Mouse (Mus musculus): Measurements from ENCODE around the gene Nipa1. TPM values are rescaled to one million over a fixed set of nuclear protein-coding genes. Genes with fewer than 3 reads are reported as not detected.
"Not testable (repeated sequence)": the region's sequence is repeated elsewhere in the genome, so short reads cannot be mapped to it uniquely, and the experiment has no call there.

Gene Nipa1
- 10 to 100 TPM; 63.2 to 75.9 (median 64.6) TPM for total RNA-seq (2022)

DNA sequence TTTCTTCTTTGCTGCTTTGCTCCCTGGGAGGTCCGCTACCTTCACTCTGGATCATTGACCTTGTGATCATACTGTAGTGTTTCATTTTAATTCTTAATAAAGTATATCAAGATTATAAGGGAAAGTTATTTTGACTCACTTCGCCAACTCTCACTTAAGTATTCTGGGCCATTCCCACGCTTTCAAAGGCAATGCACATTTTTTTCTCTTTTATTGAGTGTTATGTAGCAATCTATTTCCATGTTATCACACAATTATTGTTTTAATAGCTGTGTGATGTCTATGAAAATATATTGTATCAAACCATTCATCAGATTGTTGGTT is at the start of gene Nipa1:
Gene Nipa1 (minus strand): TSS at position 25 of the 324 bp plus-strand sequence.
- DNase-seq (ENCODE audit: low spot score in 2 of 2), result no peak

- no peak for DNase-seq (ENCODE audit: low spot score in 2 of 2)
Measured at GRCm38 (mm10) chr7:56066634-56067033, 46.9 kb upstream of the Nipa1 start.

DNA sequence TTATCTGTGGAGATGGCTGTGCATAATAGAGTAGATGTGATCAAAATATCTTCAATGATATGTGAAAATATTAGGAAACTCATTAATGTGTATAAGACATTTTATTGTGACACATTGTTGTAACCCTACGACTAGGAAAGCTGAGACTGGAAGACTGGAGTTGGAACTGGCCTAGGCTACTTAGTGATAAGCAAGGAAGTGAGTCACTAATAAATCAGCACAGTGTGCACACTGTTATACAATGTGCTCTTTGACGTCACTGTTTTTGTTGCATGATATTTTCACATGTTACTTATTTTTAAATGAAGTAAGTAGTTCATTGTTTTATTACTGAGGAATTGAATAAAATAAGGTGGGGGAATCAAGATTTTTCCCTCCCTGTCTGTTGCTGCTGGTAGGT is 46.4 kb upstream of the Nipa1 start:
- no peak for DNase-seq (ENCODE audit: low spot score in 2 of 2)

DNA sequence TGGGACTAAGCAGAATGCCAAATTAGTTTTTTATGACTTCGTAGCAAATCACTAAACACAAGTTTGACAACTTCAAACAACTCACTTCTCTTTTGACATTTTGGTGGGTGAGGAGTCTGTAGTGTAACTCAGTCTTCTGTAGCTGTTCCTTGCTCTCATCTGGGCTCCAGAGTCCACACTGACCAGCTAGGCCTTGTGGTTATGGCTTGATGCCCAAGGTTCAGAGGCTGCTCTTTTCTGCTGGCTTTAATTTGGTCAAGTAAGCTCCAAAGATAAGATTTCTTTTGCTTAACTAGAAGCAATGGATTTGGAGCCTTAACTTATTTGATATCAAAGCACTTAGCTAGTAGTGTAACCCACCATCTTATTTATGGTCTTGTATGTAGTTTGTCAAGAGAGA is 45.1 kb upstream of the Nipa1 start:
- DNase-seq (ENCODE audit: low spot score in 2 of 2), result no peak

DNA sequence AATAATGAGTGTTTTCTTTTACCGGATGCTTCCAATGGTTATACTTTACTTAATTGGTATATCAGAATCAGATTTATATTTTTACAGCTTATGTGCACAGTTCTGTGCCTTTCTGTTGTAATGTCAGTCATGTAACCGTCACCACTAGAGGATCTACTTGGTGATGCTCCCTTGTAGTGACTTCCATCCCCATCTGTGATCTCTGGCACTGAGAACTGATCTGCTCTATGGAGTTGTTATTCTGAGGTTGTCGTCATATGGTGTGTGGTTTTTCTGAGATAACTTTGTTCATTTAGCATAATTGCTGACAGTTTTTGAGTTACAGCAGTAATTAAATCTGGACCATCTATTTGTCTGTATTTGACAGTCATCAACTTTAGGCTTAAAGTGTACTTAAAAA is 35.6 kb upstream of the Nipa1 start:
- DNase-seq (ENCODE audit: low spot score in 2 of 2), result no peak

GRCm38 (mm10) chr7:56052996-56053395 is 33.2 kb upstream of the Nipa1 start:
- no peak for DNase-seq (ENCODE audit: low spot score in 2 of 2)

GRCm38 (mm10) chr7:56050487-56050911 is 30.7 kb upstream of the Nipa1 start:
- DNase-seq (ENCODE audit: low spot score in 2 of 2), result peak in 1 of 2 experiments; percentile 21

- peak; percentile 98 to 99 for DNase-seq (ENCODE audit: low spot score in 2 of 2)
Measured at GRCm38 (mm10) chr7:56049831-56050321, 30.1 kb upstream of the Nipa1 start, which contains the start of gene Herc2. Gene Herc2, plus strand, starts transcription at chr7:56050196.

DNA sequence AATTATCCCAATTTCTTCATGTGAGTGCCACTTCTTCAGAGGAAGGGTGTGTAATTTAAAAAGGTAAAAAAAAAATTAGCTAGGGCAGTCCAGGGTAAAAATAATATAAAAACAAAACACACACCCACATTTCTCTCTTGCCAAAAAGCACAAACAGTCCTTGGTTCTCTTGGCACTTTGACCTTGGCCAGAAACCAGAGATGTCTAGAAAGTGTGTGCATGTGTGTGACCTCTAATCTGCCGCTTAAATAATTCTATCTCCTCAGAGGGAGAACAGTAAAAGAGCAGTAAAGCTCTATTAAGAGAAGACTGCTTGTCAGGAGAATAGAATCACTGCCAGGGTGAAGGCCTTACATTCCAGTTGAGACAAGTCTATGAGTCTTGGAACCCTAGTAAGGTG is 27.4 kb upstream of the Nipa1 start:
- DNase-seq (ENCODE audit: low spot score in 2 of 2), result no peak

DNA sequence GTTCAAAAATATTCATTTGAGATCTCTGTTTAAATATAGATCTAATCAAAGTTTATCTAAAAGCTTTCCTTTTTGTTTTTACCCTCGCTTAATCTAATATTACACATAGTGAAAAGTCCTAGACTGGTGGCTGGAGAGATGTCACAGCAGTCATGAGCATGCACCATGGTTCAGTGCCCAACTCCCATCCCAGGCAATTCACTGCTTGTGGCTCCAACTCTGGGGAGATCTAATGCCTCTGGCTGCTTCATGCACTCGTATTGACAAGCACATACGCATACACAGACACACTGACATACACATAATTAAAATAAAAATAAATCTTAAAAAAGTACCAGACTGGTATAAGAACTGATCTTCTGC is 24.5 kb upstream of the Nipa1 start:
- no peak for DNase-seq (ENCODE audit: low spot score in 2 of 2)

GRCm38 (mm10) chr7:56043577-56044266 is 24.0 kb upstream of the Nipa1 start:
- no peak for DNase-seq (ENCODE audit: low spot score in 2 of 2)

DNA sequence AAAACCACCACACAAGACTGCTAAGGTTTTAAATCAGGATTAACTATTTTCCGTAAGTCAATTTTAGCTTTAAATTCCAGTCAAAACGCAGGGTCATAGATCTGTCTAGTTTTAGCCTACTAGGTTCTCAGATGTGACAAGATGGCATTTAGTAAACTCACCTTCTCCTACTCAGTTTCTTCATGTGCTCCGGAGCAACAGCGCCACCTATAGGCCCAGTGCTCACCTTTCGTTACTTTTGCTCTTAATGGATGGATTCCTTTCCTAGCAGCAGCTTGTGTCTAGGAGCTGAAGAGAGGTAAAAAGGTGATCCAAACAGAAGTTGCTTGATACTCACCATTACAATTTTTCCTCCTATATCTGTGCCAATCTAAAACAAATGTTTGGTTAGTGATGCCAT is 22.6 kb upstream of the Nipa1 start:
- peak; percentile 56 to 74 for DNase-seq (ENCODE audit: low spot score in 2 of 2)

- no peak for DNase-seq (ENCODE audit: low spot score in 2 of 2)
Measured at GRCm38 (mm10) chr7:56023586-56023985, 3.8 kb upstream of the Nipa1 start.

DNA sequence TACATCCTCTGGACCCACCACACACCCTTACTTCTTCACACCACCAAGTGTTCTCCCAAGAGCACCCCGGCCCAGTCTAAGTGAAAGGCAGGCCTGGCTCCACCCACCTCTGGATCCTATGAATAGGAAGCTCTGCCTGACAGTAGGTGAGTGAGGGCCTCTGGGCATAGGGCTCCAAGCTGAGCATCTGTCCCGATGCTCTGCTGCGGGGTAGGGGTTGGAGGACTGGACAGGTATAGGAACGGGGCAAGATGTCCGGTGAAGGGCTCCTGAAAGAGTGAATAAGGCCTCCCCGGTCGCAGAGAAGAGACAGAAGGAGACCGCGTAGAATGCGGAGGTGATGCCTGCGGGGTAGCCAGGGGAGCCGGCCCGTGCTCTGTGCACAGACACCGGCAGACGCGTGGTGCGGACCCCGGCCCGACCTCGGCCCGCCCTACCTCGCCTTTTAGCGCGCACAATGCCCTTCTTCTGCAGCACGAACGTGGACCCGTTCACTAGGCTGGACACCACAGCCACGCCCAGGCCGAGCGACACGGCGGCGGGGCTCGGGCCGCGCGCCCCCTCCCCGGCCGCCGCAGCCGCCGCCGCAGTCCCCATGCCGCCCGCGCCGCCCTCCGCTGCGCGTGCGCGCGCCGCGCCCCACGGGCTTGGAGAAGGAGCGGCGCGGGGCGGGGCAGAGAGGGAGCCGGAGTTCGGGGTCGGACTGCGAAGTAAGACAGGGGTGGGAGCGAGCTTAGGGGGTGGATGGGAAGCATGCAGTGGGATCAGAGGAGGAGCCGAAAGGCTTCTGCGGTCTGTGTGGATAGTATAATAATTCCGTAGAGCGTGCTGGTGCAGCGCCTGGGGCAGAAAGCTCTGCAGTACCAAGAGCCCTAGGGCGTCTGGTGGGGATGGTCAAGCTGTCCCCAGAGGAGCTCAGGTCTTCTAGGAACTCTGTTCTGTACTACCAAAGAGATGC is 503 bp downstream of the Nipa1 start:
- DNase-seq (ENCODE audit: low spot score in 2 of 2), result peak; percentile 54 to 61

DNA sequence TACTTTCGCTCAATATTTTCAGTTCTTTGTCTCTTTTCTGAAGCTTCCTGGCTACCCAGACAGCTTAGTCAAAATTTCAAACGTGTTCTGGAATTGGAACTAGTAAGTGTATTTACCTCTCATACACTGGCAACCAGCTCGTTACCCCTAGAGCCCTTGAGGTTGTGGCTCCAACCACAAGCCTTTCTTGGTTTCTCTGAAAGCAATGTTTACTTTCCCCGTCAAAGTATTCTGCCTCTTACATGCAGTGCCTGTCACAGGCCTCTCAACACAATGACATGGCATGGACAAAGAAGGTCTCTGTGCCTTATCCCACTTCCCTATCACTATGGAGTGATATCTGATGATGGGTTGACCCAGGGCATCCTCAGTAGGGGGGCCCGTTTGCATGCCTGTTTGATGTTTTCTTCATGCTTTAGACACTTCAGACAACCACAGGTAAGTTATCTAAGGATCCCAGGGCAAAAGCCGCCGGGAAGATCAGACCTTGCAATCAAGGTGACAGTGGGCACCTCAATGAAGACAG is 1.2 kb downstream of the Nipa1 start:
- DNase-seq (ENCODE audit: low spot score in 2 of 2), result no peak

DNA sequence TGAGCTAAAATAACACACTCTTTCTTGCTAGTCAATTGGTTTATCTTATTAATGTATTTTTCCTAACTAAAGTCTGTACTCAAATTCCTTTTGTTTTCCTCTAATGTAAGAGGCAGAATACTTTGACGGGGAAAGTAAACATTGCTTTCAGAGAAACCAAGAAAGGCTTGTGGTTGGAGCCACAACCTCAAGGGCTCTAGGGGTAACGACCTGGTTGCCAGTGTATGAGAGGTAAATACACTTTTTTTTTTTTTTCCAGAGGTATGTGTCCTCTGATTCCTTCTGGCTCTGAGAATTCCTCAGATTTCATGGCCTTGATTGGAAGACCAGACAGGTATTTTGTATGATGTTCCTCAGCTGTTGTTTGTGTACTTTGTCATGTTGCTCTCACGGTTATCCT is 2.0 kb downstream of the Nipa1 start:
- DNase-seq (ENCODE audit: low spot score in 2 of 2), result no peak

- no peak for DNase-seq (ENCODE audit: low spot score in 2 of 2)
Measured at GRCm38 (mm10) chr7:56015837-56016236, 3.9 kb downstream of the Nipa1 start.

GRCm38 (mm10) chr7:56015172-56015571 is 4.6 kb downstream of the Nipa1 start:
- DNase-seq (ENCODE audit: low spot score in 2 of 2), result no peak

GRCm38 (mm10) chr7:56014002-56014702 is 5.6 kb downstream of the Nipa1 start:
- not testable (repeated sequence) for DNase-seq (ENCODE audit: low spot score in 2 of 2)

- no peak for DNase-seq (ENCODE audit: low spot score in 2 of 2)
Measured at GRCm38 (mm10) chr7:56013261-56014001, 6.3 kb downstream of the Nipa1 start.

GRCm38 (mm10) chr7:56011018-56011333 is 8.8 kb downstream of the Nipa1 start:
- no peak for DNase-seq (ENCODE audit: low spot score in 2 of 2)

Data from left cerebral cortex, adult 8-10 months (tissue).